Mouse (Mus musculus) forebrain, embryonic 10.5 days (tissue): ENCODE measurements around the gene Gsdma. TPM values are rescaled to one million over a fixed set of nuclear protein-coding genes. Genes with fewer than 3 reads are reported as not detected.
"Not testable (repeated sequence)": the region's sequence is repeated elsewhere in the genome, so short reads cannot be mapped to it uniquely, and the experiment has no call there.

Experiments
- DNase-seq: peaks from one replicate; pipeline ENCODE4 v3.0.0-alpha.2; 2017; ENCODE audit warnings: low spot score; ENCODE audit errors: extremely low spot score
- H3K27ac ChIP-seq: fragments of 300-500 bp; sonication (generic); 2 replicates; pipeline ENCODE4 v1.5.1; 2016; ENCODE audit warnings: mild to moderate bottlenecking
- H3K27me3 ChIP-seq: fragments of 300-500 bp; sonication (generic); 2 replicates; pipeline ENCODE4 v1.6.1; 2016; ENCODE audit warnings: mild to moderate bottlenecking; ENCODE audit not compliant: poor library complexity, severe bottlenecking
- H3K36me3 ChIP-seq: fragments of 300-500 bp; sonication (generic); replicated peaks from 2 replicates; pipeline ENCODE4 v1.6.1; 2016; ENCODE audit warnings: mild to moderate bottlenecking, moderate library complexity
- H3K4me1 ChIP-seq: fragments of 300-500 bp; sonication (generic); 2 replicates; pipeline ENCODE4 v1.6.1; 2016
- H3K4me3 ChIP-seq: fragments of 300-500 bp; sonication (generic); 2 replicates; pipeline ENCODE4 v1.5.1; 2016; ENCODE audit warnings: mild to moderate bottlenecking, moderate library complexity
- H3K9me3 ChIP-seq: fragments of 300-500 bp; sonication (generic); 2 replicates; pipeline ENCODE4 v1.6.1; 2016; ENCODE audit warnings: mild to moderate bottlenecking, moderate library complexity
- WGBS: fragments of 180-500 bp; shearing (Covaris S2); methylation state at CpG from one replicate; pipeline ENCODE4 v1.1.7; 2016; 5-methylcytosine and 5-hydroxymethylcytosine counted together
- polyA plus RNA-seq: library from polyadenylated mRNA; unstranded; fragments of >200 nt; fragmentation: Nextera tagmentation; extraction: Ambion mirVana; gene quantifications from 2 replicates; pipeline ENCODE4 v1.2.1, GENCODE M21; 2016

Gsdma gene
- polyA plus RNA-seq, 1 experiment from 2014 or later = not detected

- no peaks in the 10 kb centered on the region for H3K9me3 ChIP-seq
- no peak overlapping the region for H3K27ac ChIP-seq
- no peak overlapping the region for H3K4me3 ChIP-seq
- H3K27me3 ChIP-seq = peaks cover 19% of the 10 kb centered on the region; the same call in 1 of the 2 replicates
- WGBS = 72% methylated on average over 5 of the region's 5 CpGs
- H3K4me1 ChIP-seq = peaks cover 13% of the 10 kb centered on the region; the same call in 1 of the 2 replicates
- peaks cover 35% of the 10 kb centered on the region for H3K36me3 ChIP-seq
- DNase-seq = no peak
These were observed 38.2 kb downstream of the Gsdma start for GRCm38 (mm10) chr11:98702323-98702722.

- no peaks in the 10 kb centered on the region for H3K9me3 ChIP-seq
- 92% methylated on average over 10 of the region's 10 CpGs for WGBS
- no peak overlapping the region for H3K4me3 ChIP-seq
- peaks cover 19% of the 10 kb centered on the region; the same call in 1 of the 2 replicates for H3K27me3 ChIP-seq
- DNase-seq = no peak
- peaks cover 12% of the 10 kb centered on the region; the same call in 1 of the 2 replicates for H3K4me1 ChIP-seq
- peaks cover 61% of the 10 kb centered on the region for H3K36me3 ChIP-seq
- no peak overlapping the region for H3K27ac ChIP-seq
These were observed 40.9 kb downstream of the Gsdma start for GRCm38 (mm10) chr11:98705021-98705420.

GRCm38 (mm10) chr11:98707401-98708281, 43.5 kb downstream of the Gsdma start:
- H3K4me1 ChIP-seq = no peaks in the 10 kb centered on the region
- H3K4me3 ChIP-seq = no peak overlapping the region
- 96% methylated on average over 22 of the region's 22 CpGs for WGBS
- H3K9me3 ChIP-seq = no peaks in the 10 kb centered on the region
- H3K27me3 ChIP-seq = no peaks in the 10 kb centered on the region
- DNase-seq = no peak
- no peak overlapping the region for H3K27ac ChIP-seq
- peaks cover 82% of the 10 kb centered on the region for H3K36me3 ChIP-seq

- H3K36me3 ChIP-seq = peaks cover 90% of the 10 kb centered on the region
- H3K27me3 ChIP-seq = no peaks in the 10 kb centered on the region
- no peak overlapping the region for H3K4me3 ChIP-seq
- H3K27ac ChIP-seq = no peak overlapping the region
- H3K9me3 ChIP-seq = no peaks in the 10 kb centered on the region
- H3K4me1 ChIP-seq = no peaks in the 10 kb centered on the region
- no peak for DNase-seq
- WGBS = 95% methylated on average over 19 of the region's 19 CpGs
These were observed 44.3 kb downstream of the Gsdma start for GRCm38 (mm10) chr11:98708282-98708956.

GRCm38 (mm10) chr11:98709001-98709741, 45.0 kb downstream of the Gsdma start:
- Histone ChIP-seq H3K27ac (no peak overlapping the region), H3K9me3 (no peaks in the 10 kb centered on the region), H3K4me3 (no peak overlapping the region), H3K4me1 (no peaks in the 10 kb centered on the region), H3K27me3 (no peaks in the 10 kb centered on the region), H3K36me3 (peaks cover 96% of the 10 kb centered on the region)
- WGBS = 94% methylated on average over 26 of the region's 26 CpGs
- no peak for DNase-seq

- Histone ChIP-seq H3K27ac (no peak overlapping the region), H3K9me3 (no peaks in the 10 kb centered on the region), H3K4me1 (no peaks in the 10 kb centered on the region), H3K4me3 (no peak overlapping the region), H3K36me3 (peaks cover 96% of the 10 kb centered on the region), H3K27me3 (no peaks in the 10 kb centered on the region)
- WGBS = 60% methylated on average over 12 of the region's 12 CpGs
- DNase-seq = peak; percentile 83
These were observed 46.4 kb downstream of the Gsdma start for GRCm38 (mm10) chr11:98710416-98711045.

GRCm38 (mm10) chr11:98711046-98711434, 46.9 kb downstream of the Gsdma start:
- H3K4me1 ChIP-seq = no peaks in the 10 kb centered on the region
- H3K27ac ChIP-seq = no peak overlapping the region
- 94% methylated on average over 4 of the region's 4 CpGs for WGBS
- no peaks in the 10 kb centered on the region for H3K27me3 ChIP-seq
- no peaks in the 10 kb centered on the region for H3K9me3 ChIP-seq
- no peak for DNase-seq
- H3K36me3 ChIP-seq = peaks cover 96% of the 10 kb centered on the region
- no peak overlapping the region for H3K4me3 ChIP-seq

GRCm38 (mm10) chr11:98712009-98712408, 47.9 kb downstream of the Gsdma start:
- not testable (repeated sequence) for H3K27me3 ChIP-seq, DNase-seq, H3K4me1 ChIP-seq, H3K4me3 ChIP-seq, H3K9me3 ChIP-seq, H3K27ac ChIP-seq
- peaks cover 96% of the 10 kb centered on the region for H3K36me3 ChIP-seq
- 84% methylated on average over 6 of the region's 6 CpGs for WGBS

GRCm38 (mm10) chr11:98713703-98714102, 49.6 kb downstream of the Gsdma start:
- peaks cover 12% of the 10 kb centered on the region for H3K4me1 ChIP-seq
- WGBS = 92% methylated on average over 12 of the region's 12 CpGs

GRCm38 (mm10) chr11:98715946-98716345, 51.8 kb downstream of the Gsdma start:
- no peak overlapping the region for H3K27ac ChIP-seq
- H3K36me3 ChIP-seq = peaks cover 76% of the 10 kb centered on the region
- no peak for DNase-seq
- H3K9me3 ChIP-seq = no peaks in the 10 kb centered on the region
- 96% methylated on average over 9 of the region's 9 CpGs for WGBS
- H3K27me3 ChIP-seq = no peaks in the 10 kb centered on the region
- H3K4me1 ChIP-seq = peaks cover 15% of the 10 kb centered on the region
- H3K4me3 ChIP-seq = no peak overlapping the region

More at GRCm38 (mm10) chr11:98713703-98714102, 49.6 kb downstream of the Gsdma start:
- no peak overlapping the region for H3K27ac ChIP-seq
- H3K36me3 ChIP-seq = peaks cover 92% of the 10 kb centered on the region
- no peaks in the 10 kb centered on the region for H3K9me3 ChIP-seq
- no peak overlapping the region for H3K4me3 ChIP-seq
- no peak for DNase-seq
- H3K27me3 ChIP-seq = no peaks in the 10 kb centered on the region

GRCm38 (mm10) chr11:98717904-98718303, 53.8 kb downstream of the Gsdma start:
- 22% methylated on average over 13 of the region's 13 CpGs for WGBS
- H3K9me3 ChIP-seq = no peaks in the 10 kb centered on the region
- H3K36me3 ChIP-seq = peaks cover 64% of the 10 kb centered on the region
- H3K27me3 ChIP-seq = no peaks in the 10 kb centered on the region
- DNase-seq = peak; percentile 67
- H3K27ac ChIP-seq = 0 out of 2 replicates have a peak overlapping the region, but pooled peaks have one; percentile 33
- peaks cover 15% of the 10 kb centered on the region for H3K4me1 ChIP-seq
- no peak overlapping the region for H3K4me3 ChIP-seq

GRCm38 (mm10) chr11:98720756-98721155, 56.6 kb downstream of the Gsdma start:
- Histone ChIP-seq H3K9me3 (no peaks in the 10 kb centered on the region), H3K27me3 (no peaks in the 10 kb centered on the region), H3K4me1 (peaks cover 15% of the 10 kb centered on the region), H3K27ac (no peak overlapping the region), H3K4me3 (no peak overlapping the region), H3K36me3 (peaks cover 58% of the 10 kb centered on the region)
- WGBS = 86% methylated on average over 2 of the region's 2 CpGs
- DNase-seq = no peak
